Comparison of ENCODE assay signal across 14 mouse cellular contexts in the genomic region with DNA sequence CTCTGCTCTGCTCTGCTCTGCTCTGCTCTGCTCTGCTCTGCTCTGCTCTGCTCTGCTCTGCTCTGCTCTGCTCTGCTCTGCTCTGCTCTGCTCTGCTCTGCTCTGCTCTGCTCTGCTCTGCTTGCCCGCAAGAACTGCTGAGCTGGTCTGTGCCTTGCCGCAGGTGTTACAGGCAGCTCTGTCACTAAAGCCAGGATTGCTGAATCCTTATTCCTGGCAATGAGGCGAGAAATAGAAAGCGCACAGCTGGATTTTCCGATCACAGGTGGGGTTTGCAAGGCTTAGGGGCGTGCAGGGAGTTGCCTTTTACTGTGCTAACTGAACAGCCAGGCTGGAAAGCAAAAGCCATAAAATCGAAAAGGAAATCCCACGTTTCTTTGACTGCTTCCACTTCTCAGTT. TPM values are rescaled to one million over a fixed set of nuclear protein-coding genes. Genes with fewer than 3 reads are reported as not detected.
A peak's percentile ranks its signal among the peaks of the same experiment; 100 is the strongest.
DNase-seq lines count a peak whose midpoint lies in the region; ATAC-seq and TF ChIP-seq lines count a peak whose summit lies in the region.
"Had no signal": no experiment of that assay in that cellular context is flagged by ENCODE, and none has a peak within 500 bp of the region (broad histone marks: within the 10 kb centered on the region; RNA-seq: fewer than 3 reads in every experiment).

No protein-coding gene starts in this region.

- no peak for DNase-seq in hindbrain, embryonic 11.5 days (ENCODE audit: low spot score)
- peak; percentile 85 for DNase-seq in R1 (ENCODE audit: low read depth, low spot score)
- DNase-seq in forelimb bud, embryonic 11.5 days (ENCODE audit: low read depth, low spot score) = peak; percentile 49
- DNase-seq in limb, embryonic 14.5 days (ENCODE audit: low spot score) = peak; percentile 82
- DNase-seq in ovary, postnatal 10 days (ENCODE audit: low spot score) = no peak
- DNase-seq in gastrocnemius, adult 18-20 months (ENCODE audit: low spot score) = no peak
- DNase-seq: adrenal gland, postnatal 25 days; cerebellum, adult 11 months; gastrocnemius, postnatal 14 days; spleen, adult 18-20 months had no signal

- no peak for TF ChIP-seq POLR2A in limb, embryonic 14.5 days (IDR thresholded peaks at IDR 0.05; ENCODE audit: borderline replicate concordance, extremely low read depth, insufficient read depth, insufficient read length)

- H3K4me2 ChIP-seq in hindbrain, embryonic 15.5 days = 0 out of 2 replicates have a peak overlapping the region, but pooled peaks have one; percentile 21
- no peak overlapping the region for H3K4me2 ChIP-seq in hindbrain, embryonic 11.5 days (replicated peaks; ENCODE audit: low read depth, low read length)
- peak overlapping the region; percentile 19; the same call in 1 of the 2 replicates for H3K4me2 ChIP-seq in limb, embryonic 14.5 days (replicated peaks; ENCODE audit: low read depth, low read length, severe bottlenecking)

- peak; percentile 45; the same call in 1 of the 2 replicates for ATAC-seq in hindbrain, embryonic 15.5 days (ENCODE audit: low FRiP score, low read depth)
- ATAC-seq in hindbrain, embryonic 11.5 days (ENCODE audit: low FRiP score) = no peak
- ATAC-seq in limb, embryonic 14.5 days (ENCODE audit: low FRiP score, low read depth) = peak; percentile 83
- no peak for ATAC-seq in granulocyte monocyte progenitor cell, adult 5-6 weeks (replicated peaks; ENCODE audit: poor library complexity, severe bottlenecking)
- ATAC-seq: inflammation-experienced regulatory T-cells, adult 6 months; Patski had no signal

- H3K4me3 ChIP-seq in hindbrain, embryonic 15.5 days = no peak overlapping the region
- no peak overlapping the region for H3K4me3 ChIP-seq in hindbrain, embryonic 11.5 days (ENCODE audit: low read depth, low read length)
- H3K4me3 ChIP-seq in limb, embryonic 14.5 days (replicated peaks; ENCODE audit: low read length) = no peak overlapping the region

- no peaks in the 10 kb centered on the region for H3K36me3 ChIP-seq in hindbrain, embryonic 15.5 days
- H3K36me3 ChIP-seq in hindbrain, embryonic 11.5 days (ENCODE audit: control insufficient read depth, insufficient read depth, low read length) = no peaks in the 10 kb centered on the region
- H3K36me3 ChIP-seq in limb, embryonic 14.5 days (ENCODE audit: control insufficient read depth, insufficient read depth, low read length) = no peaks in the 10 kb centered on the region

- peak overlapping the region; percentile 61; the same call in 1 of the 2 replicates for H3K27ac ChIP-seq in hindbrain, embryonic 15.5 days (replicated peaks)
- no peak overlapping the region for H3K27ac ChIP-seq in hindbrain, embryonic 11.5 days (ENCODE audit: low read depth, low read length)
- no peak overlapping the region for H3K27ac ChIP-seq in limb, embryonic 14.5 days (replicated peaks; ENCODE audit: low read depth, low read length)

- H3K9me3 ChIP-seq in hindbrain, embryonic 15.5 days = no peaks in the 10 kb centered on the region
- no peaks in the 10 kb centered on the region for H3K9me3 ChIP-seq in hindbrain, embryonic 11.5 days (ENCODE audit: control insufficient read depth, low read length)
- no peaks in the 10 kb centered on the region for H3K9me3 ChIP-seq in limb, embryonic 14.5 days (ENCODE audit: control insufficient read depth, low read length)

- H3K4me1 ChIP-seq in hindbrain, embryonic 15.5 days (replicated peaks) = no peaks in the 10 kb centered on the region
- no peaks in the 10 kb centered on the region for H3K4me1 ChIP-seq in hindbrain, embryonic 11.5 days (replicated peaks; ENCODE audit: control insufficient read depth, insufficient read depth, low read length)
- no peaks in the 10 kb centered on the region for H3K4me1 ChIP-seq in limb, embryonic 14.5 days (ENCODE audit: control insufficient read depth, insufficient read depth, low read length)

- H3K9ac ChIP-seq in hindbrain, embryonic 15.5 days = no peak overlapping the region
- no peak overlapping the region for H3K9ac ChIP-seq in hindbrain, embryonic 11.5 days (ENCODE audit: low read depth, low read length)
- no peak overlapping the region for H3K9ac ChIP-seq in limb, embryonic 14.5 days (ENCODE audit: low read depth, low read length, severe bottlenecking)

- 55% methylated on average over 8 of the region's 8 CpGs for WGBS in hindbrain, embryonic 15.5 days
- WGBS in hindbrain, embryonic 11.5 days = 66% methylated on average over 8 of the region's 8 CpGs
- WGBS in limb, embryonic 14.5 days = 10% methylated on average over 8 of the region's 8 CpGs

- no peaks in the 10 kb centered on the region for H3K27me3 ChIP-seq in hindbrain, embryonic 15.5 days
- no peaks in the 10 kb centered on the region for H3K27me3 ChIP-seq in hindbrain, embryonic 11.5 days (ENCODE audit: control insufficient read depth, insufficient read depth, low read length)
- no peaks in the 10 kb centered on the region for H3K27me3 ChIP-seq in limb, embryonic 14.5 days (ENCODE audit: control insufficient read depth, insufficient read depth, low read length)
- H3K27me3 ChIP-seq: Patski had no signal

RNA-seq across cellular contexts. Expression of a gene that starts 47.5 kb away (rescaled TPM):
- polyA plus RNA-seq in hindbrain, embryonic 15.5 days (2015; fragmentation: Nextera tagmentation; extraction: Ambion mirVana) = 26.7 and 30.4 TPM in 2 replicates
- 39.7 and 50.9 TPM in 2 replicates for polyA plus RNA-seq in hindbrain, embryonic 11.5 days (2014; fragmentation: Nextera tagmentation; extraction: Ambion mirVana)
- polyA plus RNA-seq in limb, embryonic 14.5 days (2012; rRNA removed) = 90.1 and 96.5 TPM in 2 replicates
- 113 and 116 TPM in 2 replicates for polyA plus RNA-seq in limb, embryonic 14.5 days (2014; fragmentation: Nextera tagmentation; extraction: Ambion mirVana)
- 128 and 157 TPM in 2 replicates for total RNA-seq in granulocyte monocyte progenitor cell, adult 5-6 weeks (2014; fragmentation: Nextera tagmentation)
- total RNA-seq in granulocyte monocyte progenitor cell, adult 5-6 weeks (2017) = 87.6 and 117 TPM in 2 replicates
- 1 to 10 TPM; 8.5 to 8.9 TPM for total RNA-seq in gastrocnemius, adult 18-20 months (2021)

Comparison
In these comparisons a context has a peak if more than half of its experiments do, and no peak if none do; other contexts are left out.
1. ATAC-seq: peak in hindbrain, embryonic 15.5 days (single experiment) and limb, embryonic 14.5 days (single experiment); none in hindbrain, embryonic 11.5 days (single experiment) and granulocyte monocyte progenitor cell, adult 5-6 weeks (single experiment).
2. DNase-seq: peak in R1 (single experiment), forelimb bud, embryonic 11.5 days (single experiment) and limb, embryonic 14.5 days (single experiment); none in hindbrain, embryonic 11.5 days (single experiment), ovary, postnatal 10 days (single experiment) and gastrocnemius, adult 18-20 months (single experiment).